Mouse (Mus musculus) adrenal gland, adult 18-20 months (tissue): ENCODE results near the gene Psmb7. TPM values are rescaled to one million over a fixed set of nuclear protein-coding genes. Genes with fewer than 3 reads are reported as not detected.

Experiments
- DNase-seq, 2 experiments: peaks; one replicate each; pipeline ENCODE4 v3.0.0; 2021 to 2022; ENCODE audit warnings: low spot score in 2 of 2
- microRNA-seq, 2 experiments: library from miRNA; unstranded; fragments of <30 nt; microRNA quantifications; one replicate each; pipeline ENCODE4 v1.2.0; 2021; ENCODE audit warnings: borderline number of aligned reads in 2 of 2
- total RNA-seq, 2 experiments: library from RNA; stranded (reverse); gene quantifications; 1 replicate in 1 of 2; 2 replicates in 1 of 2; pipeline ENCODE4 v1.2.3; 2021

Psmb7 gene
- total RNA-seq, 2 experiments from 2014 or later, result 278 to 331 TPM

DNA sequence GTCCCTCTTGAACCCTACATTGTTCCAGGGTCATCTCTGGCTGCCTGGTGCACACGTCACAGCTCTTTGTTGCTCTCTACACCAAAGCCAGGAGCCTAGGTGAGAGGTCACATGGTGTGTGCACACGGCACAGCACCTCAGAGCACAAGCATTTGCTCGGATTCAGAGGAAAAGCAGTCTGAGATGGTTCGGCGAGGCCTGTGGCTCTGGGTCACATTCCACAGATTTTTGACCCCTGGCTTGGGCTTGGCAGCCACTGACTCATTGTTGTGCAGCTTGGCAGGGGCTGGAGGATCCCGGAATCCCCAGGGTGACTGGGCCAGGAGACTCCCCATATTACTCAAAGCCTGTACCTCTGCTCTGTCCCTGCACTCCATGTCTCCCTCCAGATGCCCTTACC, 97.7 kb downstream of the Psmb7 start:
- peak; percentile 49 to 56 for DNase-seq

GRCm38 (mm10) chr2:38545706-38546105, 98.2 kb downstream of the Psmb7 start:
- no peak for DNase-seq

- no peak for DNase-seq
These were observed 98.9 kb downstream of the Psmb7 start for GRCm38 (mm10) chr2:38544982-38545381.

DNA sequence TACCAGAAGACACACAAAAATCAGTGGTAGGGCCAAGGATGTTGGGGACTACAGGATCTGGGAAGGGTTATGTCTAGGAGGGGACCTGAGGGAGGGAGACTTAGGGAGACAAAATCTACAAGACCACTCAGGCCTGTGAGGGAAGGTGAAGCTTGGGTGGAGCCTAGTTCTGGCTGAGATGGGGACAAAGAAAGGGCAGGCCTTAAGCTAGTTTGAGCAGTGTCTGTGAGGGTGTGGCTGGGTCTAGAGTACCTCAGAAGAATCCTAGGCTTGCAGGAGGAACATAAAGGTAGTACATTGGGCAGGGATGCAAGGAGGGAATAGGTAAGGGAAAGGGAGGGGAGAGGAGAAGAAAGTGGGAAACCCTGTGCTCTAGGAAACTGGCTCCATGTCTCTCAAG, 99.5 kb downstream of the Psmb7 start:
- DNase-seq, result no peak

- DNase-seq, result no peak
These were observed 100.7 kb downstream of the Psmb7 start for GRCm38 (mm10) chr2:38543158-38543557.

GRCm38 (mm10) chr2:38542366-38542765, 101.5 kb downstream of the Psmb7 start:
- DNase-seq, result no peak

- no peak for DNase-seq
These were observed 102.3 kb downstream of the Psmb7 start for GRCm38 (mm10) chr2:38541570-38541969.

DNA sequence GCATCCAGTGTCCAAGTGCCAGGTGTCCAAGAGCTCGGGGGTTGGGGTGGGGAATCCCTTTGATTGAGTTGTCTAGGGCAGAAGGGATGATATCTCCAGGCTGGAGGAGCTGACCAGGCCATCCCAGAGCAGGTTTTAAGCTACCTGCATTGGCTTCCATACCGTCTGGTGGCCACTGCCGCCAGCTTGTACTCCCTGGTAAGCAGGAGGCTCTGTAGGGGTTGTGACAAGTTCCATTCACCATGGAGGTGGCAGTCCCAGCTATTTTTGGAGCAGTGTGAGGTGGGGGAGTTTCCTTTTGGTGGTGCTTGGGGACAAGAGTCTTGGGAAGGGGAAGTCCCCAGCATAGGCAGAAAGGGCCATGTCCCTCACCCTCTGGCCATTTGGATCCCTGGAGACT, 102.8 kb downstream of the Psmb7 start:
- no peak for DNase-seq

- DNase-seq, result no peak
These were observed 103.2 kb downstream of the Psmb7 start for GRCm38 (mm10) chr2:38540666-38541065.

DNA sequence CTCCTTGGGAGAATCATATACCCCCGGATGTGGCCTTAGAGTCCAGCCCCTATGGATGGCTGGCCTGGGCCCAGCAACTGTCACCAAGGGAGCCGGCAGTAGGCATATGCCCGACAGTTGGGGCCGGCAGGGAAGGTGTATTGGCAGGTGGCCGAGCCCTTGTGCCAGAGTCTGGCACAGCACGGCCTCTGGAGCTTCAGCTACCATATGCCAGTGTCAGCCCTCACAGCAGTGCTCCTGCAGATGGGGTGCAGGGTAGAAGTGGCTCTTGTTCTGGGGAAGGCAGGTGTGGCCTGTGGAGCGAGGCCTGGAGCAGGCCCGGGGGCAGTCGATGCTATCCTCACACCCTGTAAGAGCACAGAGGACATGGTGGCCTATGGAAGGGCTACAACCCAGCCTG, 104.2 kb downstream of the Psmb7 start:
- no peak for DNase-seq

Small RNA genes within 50 kb of the gene (microRNA-seq; reads per million reads assigned to microRNA genes)
- gene Gm27634, result 0 reads per million in 2 experiments

Other genes with a start within 250 kb of the Psmb7 start
- gene Nek6, start 132.4 kb downstream of the Psmb7 start, total RNA-seq, result 10 to 100 TPM; 15.9 to 18.6 TPM
- 1,000 to 10,000 TPM in 1 of 2 experiments, 100 to 1,000 TPM in 1; 563 to 1,005 TPM for gene Nr5a1, start 70.5 kb upstream of the Psmb7 start, total RNA-seq